Mouse (Mus musculus) kidney, adult 2 months (tissue): ENCODE measurements around the gene Trim10.

ENCODE experiments used
- CTCF ChIP-seq: fragments of 200-500 bp; conservative IDR thresholded peaks from 2 replicates; pipeline ENCODE4 v1.5.1; 2011; ENCODE audit warnings: low read depth, mild to moderate bottlenecking, control low read depth, low read length, moderate library complexity, mixed read lengths; ENCODE audit not compliant: insufficient read depth, insufficient read length
- POLR2A ChIP-seq: fragments of 200-500 bp; IDR thresholded peaks from one replicate; pipeline ENCODE4 v1.6.1; 2011; ENCODE audit warnings: low read depth, low read length, control low read depth

- TF ChIP-seq CTCF = no peak
- TF ChIP-seq POLR2A = no peak
Observed at GRCm38 (mm10) chr17:36839001-36839400, 30.4 kb upstream of the Trim10 start.
